Mouse (Mus musculus): ENCODE data around the gene Filip1l.

DNA sequence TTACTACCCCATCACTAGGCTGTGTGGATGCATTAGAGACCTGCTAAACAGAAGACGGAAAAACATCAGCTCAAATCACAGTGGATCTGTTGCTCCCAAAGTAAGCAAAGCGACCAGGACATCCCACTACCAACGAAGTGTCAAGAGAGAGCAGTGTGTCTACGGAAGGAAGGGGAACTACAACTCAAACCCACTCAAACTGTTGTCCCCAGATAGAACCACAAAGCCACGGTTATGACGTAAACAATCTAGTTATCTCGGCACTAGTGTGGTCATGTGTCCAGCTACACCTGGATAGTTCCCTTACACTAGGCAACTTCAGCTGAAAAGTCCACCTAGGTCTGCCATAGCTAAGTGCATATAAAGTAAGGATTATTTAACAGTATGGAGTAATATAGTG lies 11.6 kb downstream of the Filip1l start:
- TF ChIP-seq CTCF (IDR thresholded peaks at IDR 0.05; ENCODE audit: control insufficient read depth, insufficient read depth, low read length): no peak
- no peak for TF ChIP-seq POLR2A (IDR thresholded peaks at IDR 0.05; ENCODE audit: borderline replicate concordance, control insufficient read depth, low read depth, low read length)
